In genomic region chr11:70572348-70572902, GRCm38 (mm10) we compare ENCODE assay signal across 20 mouse cellular contexts. TPM values are rescaled to one million over a fixed set of nuclear protein-coding genes. Genes with fewer than 3 reads are reported as not detected.
DNase-seq lines count a peak whose midpoint lies in the region; ATAC-seq and TF ChIP-seq lines count a peak whose summit lies in the region.
"Had no signal": no experiment of that assay in that cellular context is flagged by ENCODE, and none has a peak within 500 bp of the region (broad histone marks: within the 10 kb centered on the region; RNA-seq: fewer than 3 reads in every experiment).

No protein-coding gene starts in this region.

- no peaks in the 10 kb centered on the region for H3K9me3 ChIP-seq in G1E (replicated peaks)
- H3K9me3 ChIP-seq in liver, embryonic 12.5 days (replicated peaks) = no peaks in the 10 kb centered on the region
- H3K9me3 ChIP-seq: midbrain, embryonic 15.5 days; neural tube, embryonic 15.5 days had no signal

- no peak overlapping the region for H3K4me3 ChIP-seq in layer of hippocampus, adult 2 months
- H3K4me3 ChIP-seq in G1E (ENCODE audit: low read depth, low read length) = peak overlapping the region; percentile 22; the same call in 1 of the 2 replicates
- no peak overlapping the region for H3K4me3 ChIP-seq in liver, embryonic 12.5 days
- no peak overlapping the region for H3K4me3 ChIP-seq in small intestine, adult 2 months (ENCODE audit: low read depth, low read length)
- H3K4me3 ChIP-seq: midbrain, embryonic 15.5 days; neural tube, embryonic 15.5 days had no signal

- H3K4me2 ChIP-seq in liver, embryonic 12.5 days = peak overlapping the region; percentile 15
- H3K4me2 ChIP-seq: midbrain, embryonic 15.5 days; neural tube, embryonic 15.5 days had no signal

- no peak for DNase-seq in layer of hippocampus, adult 2 months (ENCODE audit: low spot score in 2 of 2)
- no peak for DNase-seq in layer of hippocampus, postnatal 36 days
- DNase-seq in G1E (ENCODE audit: low spot score) = peak; percentile 19
- DNase-seq in thymus, postnatal 25 days = no peak
- no peak for DNase-seq in layer of hippocampus, postnatal 25 days (ENCODE audit: extremely low spot score in 1 of 2, low spot score in 1 of 2)
- DNase-seq: adrenal gland, adult 2 months; cerebellum, adult 9-10 months; lung, postnatal 10 days had no signal

- H3K9ac ChIP-seq in liver, embryonic 12.5 days = no peak overlapping the region
- H3K9ac ChIP-seq: midbrain, embryonic 15.5 days; neural tube, embryonic 15.5 days had no signal

- peak overlapping the region; percentile 78 for H3K27ac ChIP-seq in layer of hippocampus, adult 2 months
- peak overlapping the region; percentile 20; the same call in 1 of the 2 replicates for H3K27ac ChIP-seq in liver, embryonic 12.5 days
- H3K27ac ChIP-seq in small intestine, adult 2 months (ENCODE audit: insufficient read depth, low read depth, low read length) = peak overlapping the region; percentile 74
- H3K27ac ChIP-seq: midbrain, embryonic 15.5 days; neural tube, embryonic 15.5 days had no signal

- TF ChIP-seq POLR2A in small intestine, adult 2 months (IDR thresholded peaks at IDR 0.05; ENCODE audit: low read depth, low read length) = no peak

- ATAC-seq in G1E (ENCODE audit: extremely low read depth, insufficient number of reproducible peaks, low FRiP score, poor library complexity, severe bottlenecking) = peak; percentile 48; the same call in 1 of the 2 replicates
- peak; percentile 56; the same call in 1 of the 2 replicates for ATAC-seq in liver, embryonic 12.5 days
- ATAC-seq: hindbrain, embryonic 16.5 days; midbrain, embryonic 15.5 days had no signal

- no peak for TF ChIP-seq CTCF in layer of hippocampus, adult 2 months (conservative IDR thresholded peaks at IDR 0.05)
- no peak for TF ChIP-seq CTCF in G1E (IDR thresholded peaks at IDR 0.05; ENCODE audit: low read depth, low read length)
- TF ChIP-seq CTCF in small intestine, adult 2 months (IDR thresholded peaks at IDR 0.05; ENCODE audit: extremely low read depth, insufficient read length, insufficient replicate concordance, low read depth, low read length) = no peak

- peaks cover 75% of the 10 kb centered on the region for H3K4me1 ChIP-seq in G1E (ENCODE audit: insufficient read depth, low read depth, low read length)
- H3K4me1 ChIP-seq in liver, embryonic 12.5 days = peaks cover 53% of the 10 kb centered on the region
- H3K4me1 ChIP-seq in small intestine, adult 2 months (ENCODE audit: control insufficient read depth, insufficient read depth, insufficient read length, low read length) = peaks cover 21% of the 10 kb centered on the region

- H3K27me3 ChIP-seq in G1E (ENCODE audit: insufficient read depth, low read length) = no peaks in the 10 kb centered on the region
- no peaks in the 10 kb centered on the region for H3K27me3 ChIP-seq in liver, embryonic 12.5 days (replicated peaks)
- no peaks in the 10 kb centered on the region for H3K27me3 ChIP-seq in small intestine, adult 2 months (ENCODE audit: control insufficient read depth, insufficient read depth, low read length)
- H3K27me3 ChIP-seq: midbrain, embryonic 15.5 days; neural tube, embryonic 15.5 days had no signal

- peaks cover 60% of the 10 kb centered on the region for H3K36me3 ChIP-seq in G1E (replicated peaks)
- H3K36me3 ChIP-seq in liver, embryonic 12.5 days = peaks cover 6% of the 10 kb centered on the region
- no peaks in the 10 kb centered on the region for H3K36me3 ChIP-seq in small intestine, adult 2 months (ENCODE audit: control insufficient read depth, insufficient read depth, low read length)
- H3K36me3 ChIP-seq: midbrain, embryonic 15.5 days; neural tube, embryonic 15.5 days had no signal

- WGBS in liver, embryonic 12.5 days (ENCODE audit: insufficient replicate concordance) = 28% methylated on average over 5 of the region's 5 CpGs
- WGBS in small intestine, adult 2 months = 32% methylated on average over 5 of the region's 5 CpGs

RNA-seq across cellular contexts. Expression of gene Mink1, which starts 9.7 kb away (rescaled TPM):
- 100 to 1,000 TPM; 505 to 510 TPM for total RNA-seq in layer of hippocampus, adult 2 months (2021)
- total RNA-seq in layer of hippocampus, postnatal 36 days (2021) = 100 to 1,000 TPM; 448 to 494 TPM
- 37.3 and 38.1 TPM in 2 replicates for total RNA-seq in G1E (2014; fragmentation: Nextera tagmentation)
- total RNA-seq in G1E (2017) = 8.8 and 14.3 TPM in 2 replicates
- 89.8 and 94.4 TPM in 2 replicates for polyA plus RNA-seq in G1E (2012)
- 8.3 and 8.7 TPM in 2 replicates for polyA plus RNA-seq in liver, embryonic 12.5 days (2016; fragmentation: Nextera tagmentation; extraction: Ambion mirVana)
- 43.6 and 82.0 TPM in 2 replicates for polyA plus RNA-seq in small intestine, adult 2 months (2012; rRNA removed)
- 100 to 1,000 TPM; 434 to 488 TPM for total RNA-seq in layer of hippocampus, postnatal 25 days (2021)

RNA-seq across cellular contexts. Expression of gene Pld2, which starts 32.6 kb away (rescaled TPM):
- 10 to 100 TPM; 17.7 to 19.2 TPM for total RNA-seq in layer of hippocampus, adult 2 months (2021)
- total RNA-seq in layer of hippocampus, postnatal 36 days (2021) = 10 to 100 TPM; 17.5 to 17.7 TPM
- not detected in 2 replicates for total RNA-seq in G1E (2014; fragmentation: Nextera tagmentation)
- 0.05 and 0.06 TPM in 2 replicates for total RNA-seq in G1E (2017)
- polyA plus RNA-seq in G1E (2012) = not detected in 2 replicates
- polyA plus RNA-seq in liver, embryonic 12.5 days (2016; fragmentation: Nextera tagmentation; extraction: Ambion mirVana) = 2.0 and 2.6 TPM in 2 replicates
- 11.0 and 24.9 TPM in 2 replicates for polyA plus RNA-seq in small intestine, adult 2 months (2012; rRNA removed)
- 10 to 100 TPM; 16.2 to 18.9 TPM for total RNA-seq in layer of hippocampus, postnatal 25 days (2021)

RNA-seq across cellular contexts. Expression of gene Gm40193, which starts 39.7 kb away (rescaled TPM):
- not detected for total RNA-seq in layer of hippocampus, adult 2 months (2021)
- total RNA-seq in layer of hippocampus, postnatal 36 days (2021) = not detected
- total RNA-seq in G1E (2014; fragmentation: Nextera tagmentation) (not detected in 2 replicates), G1E (2017) (not detected in 2 replicates)
- polyA plus RNA-seq in G1E (2012) = not detected in 2 replicates
- polyA plus RNA-seq in liver, embryonic 12.5 days (2016; fragmentation: Nextera tagmentation; extraction: Ambion mirVana) = not detected in 2 replicates
- polyA plus RNA-seq in small intestine, adult 2 months (2012; rRNA removed) = not detected in 2 replicates
- total RNA-seq in layer of hippocampus, postnatal 25 days (2021) = not detected
- total RNA-seq: adrenal gland, adult 2 months; gastrocnemius, postnatal 4 days; layer of hippocampus, postnatal 10 days had no signal
- polyA plus RNA-seq: adrenal gland, adult 2 months; frontal cortex, adult 2 months; heart, postnatal 0 days; hindbrain, embryonic 16.5 days; kidney, embryonic 14.5 days; limb, embryonic 11.5 days; midbrain, embryonic 15.5 days; neural tube, embryonic 15.5 days; thymus, postnatal 0 days had no signal

RNA-seq across cellular contexts. Expression of gene 4930544D05Rik, which starts 43.2 kb away (rescaled TPM):
- under 1 TPM; 0.47 to 0.72 TPM for total RNA-seq in layer of hippocampus, adult 2 months (2021)
- total RNA-seq in layer of hippocampus, postnatal 36 days (2021) = 1 to 10 TPM; 1.2 to 1.7 TPM
- not detected in 2 replicates for total RNA-seq in G1E (2014; fragmentation: Nextera tagmentation)
- total RNA-seq in G1E (2017) = not detected in 2 replicates
- polyA plus RNA-seq in G1E (2012) = not detected in 2 replicates
- not detected in 2 replicates for polyA plus RNA-seq in liver, embryonic 12.5 days (2016; fragmentation: Nextera tagmentation; extraction: Ambion mirVana)
- polyA plus RNA-seq in small intestine, adult 2 months (2012; rRNA removed) = not detected in 2 replicates
- total RNA-seq in layer of hippocampus, postnatal 25 days (2021) = under 1 TPM in 1 of 2 experiments, not detected in 1; 0.66 TPM
- total RNA-seq: adrenal gland, adult 2 months; gastrocnemius, postnatal 4 days had no signal
- polyA plus RNA-seq: adrenal gland, adult 2 months; frontal cortex, adult 2 months; heart, postnatal 0 days; hindbrain, embryonic 16.5 days; kidney, embryonic 14.5 days; limb, embryonic 11.5 days; midbrain, embryonic 15.5 days; neural tube, embryonic 15.5 days; thymus, postnatal 0 days had no signal

RNA-seq across cellular contexts. Expression of gene Chrne, which starts 46.6 kb away (rescaled TPM):
- not detected for total RNA-seq in layer of hippocampus, adult 2 months (2021)
- total RNA-seq in layer of hippocampus, postnatal 36 days (2021) = not detected
- total RNA-seq in G1E (2014; fragmentation: Nextera tagmentation) = not detected in 2 replicates
- total RNA-seq in G1E (2017) = not detected in 2 replicates
- not detected in 2 replicates for polyA plus RNA-seq in G1E (2012)
- polyA plus RNA-seq in liver, embryonic 12.5 days (2016; fragmentation: Nextera tagmentation; extraction: Ambion mirVana) = not detected in 2 replicates
- polyA plus RNA-seq in small intestine, adult 2 months (2012; rRNA removed) = 0.06 TPM in 1 of 2 replicates, not detected in the other
- under 1 TPM in 1 of 2 experiments, not detected in 1; 0.44 TPM for total RNA-seq in layer of hippocampus, postnatal 25 days (2021)
- total RNA-seq: adrenal gland, adult 2 months had no signal
- polyA plus RNA-seq: heart, postnatal 0 days; hindbrain, embryonic 16.5 days; kidney, embryonic 14.5 days; limb, embryonic 11.5 days; midbrain, embryonic 15.5 days had no signal

Comparison
In these comparisons a context has a peak if more than half of its experiments do, and no peak if none do; other contexts are left out.
1. H3K27ac ChIP-seq: peak in every context shown above with its lines; median percentile 78 in layer of hippocampus, adult 2 months; 74 in small intestine, adult 2 months; 20 in liver, embryonic 12.5 days.
2. RNA of gene Mink1, which starts 9.7 kb away (total RNA-seq): 505 to 510 TPM in layer of hippocampus, adult 2 months, 448 to 494 TPM in layer of hippocampus, postnatal 36 days and 434 to 488 TPM in layer of hippocampus, postnatal 25 days; 8.8 to 38.1 TPM in G1E; every median in the first group is over 10 times any median in the second.
3. RNA of gene Pld2, which starts 32.6 kb away (total RNA-seq): 17.7 to 19.2 TPM in layer of hippocampus, adult 2 months, 16.2 to 18.9 TPM in layer of hippocampus, postnatal 25 days and 17.5 to 17.7 TPM in layer of hippocampus, postnatal 36 days; 0.05 to 0.06 TPM in G1E; every median in the first group is over 10 times any median in the second.